Mouse (Mus musculus) lung, postnatal 0 days (tissue): ENCODE measurements around the gene Sp1. TPM values are rescaled to one million over a fixed set of nuclear protein-coding genes. Genes with fewer than 3 reads are reported as not detected.

Experiments
- ATAC-seq: fragments of 200-750 bp; cut with Nextera tagmentation; 2 replicates; pipeline ENCODE4 v1.8.0; 2017; ENCODE audit warnings: moderate library complexity
- DNase-seq: peaks from one replicate; pipeline ENCODE4 v3.0.0-alpha.2; 2016; ENCODE audit warnings: low spot score
- H3K27ac ChIP-seq: fragments of 300-500 bp; sonication (generic); 2 replicates; pipeline ENCODE4 v1.5.1; 2014; ENCODE audit warnings: antibody characterized with exemption, mild to moderate bottlenecking, low read length, mixed read lengths
- H3K27me3 ChIP-seq: fragments of 300-500 bp; sonication (generic); replicated peaks from 2 replicates; pipeline ENCODE4 v1.6.1; 2014; ENCODE audit warnings: low read length, mixed read lengths; ENCODE audit not compliant: insufficient read depth
- H3K36me3 ChIP-seq: fragments of 300-500 bp; sonication (generic); 2 replicates; pipeline ENCODE4 v1.6.1; 2014; ENCODE audit warnings: low read length, mixed read lengths; ENCODE audit not compliant: insufficient read depth
- H3K4me1 ChIP-seq: fragments of 300-500 bp; sonication (generic); 2 replicates; pipeline ENCODE4 v1.6.1; 2014; ENCODE audit warnings: antibody characterized with exemption, low read depth, low read length, mixed read lengths; ENCODE audit not compliant: insufficient read depth
- H3K4me2 ChIP-seq: fragments of 300-500 bp; sonication (generic); replicated peaks from 2 replicates; pipeline ENCODE4 v1.6.1; 2014; ENCODE audit warnings: low read depth, mild to moderate bottlenecking, low read length, moderate library complexity, mixed read lengths
- H3K4me3 ChIP-seq: fragments of 300-500 bp; sonication (generic); 2 replicates; pipeline ENCODE4 v1.5.1; 2014; ENCODE audit warnings: low read depth, low read length
- H3K9ac ChIP-seq: fragments of 300-500 bp; sonication (generic); replicated peaks from 2 replicates; pipeline ENCODE4 v1.6.1; 2014; ENCODE audit warnings: low read depth, mild to moderate bottlenecking
- H3K9me3 ChIP-seq: fragments of 300-500 bp; sonication (generic); 2 replicates; pipeline ENCODE4 v1.6.1; 2016; ENCODE audit warnings: low read length, mixed read lengths
- CTCF ChIP-seq: IDR thresholded peaks from 2 replicates; pipeline ENCODE4 v1.5.1; 2016; ENCODE audit warnings: antibody characterized with exemption, mild to moderate bottlenecking
- EP300 ChIP-seq: IDR thresholded peaks from 2 replicates; pipeline ENCODE4 v1.6.1; 2016; ENCODE audit warnings: antibody characterized with exemption, mild to moderate bottlenecking, control low read depth
- WGBS: fragments of 180-500 bp; shearing (Covaris S2); extraction: QIAGEN DNeasy Blood & Tissue Kit; methylation state at CpG from one replicate; pipeline ENCODE4 v1.1.7; 2014; 5-methylcytosine and 5-hydroxymethylcytosine counted together
- polyA plus RNA-seq: library from polyadenylated mRNA; unstranded; fragments of >200 nt; fragmentation: Nextera tagmentation; extraction: Ambion mirVana; gene quantifications from 2 replicates; pipeline ENCODE4 v1.2.1, GENCODE M21; 2015

The Sp1 gene
- polyA plus RNA-seq, 1 experiment from 2014 or later: 7.3 TPM

DNA sequence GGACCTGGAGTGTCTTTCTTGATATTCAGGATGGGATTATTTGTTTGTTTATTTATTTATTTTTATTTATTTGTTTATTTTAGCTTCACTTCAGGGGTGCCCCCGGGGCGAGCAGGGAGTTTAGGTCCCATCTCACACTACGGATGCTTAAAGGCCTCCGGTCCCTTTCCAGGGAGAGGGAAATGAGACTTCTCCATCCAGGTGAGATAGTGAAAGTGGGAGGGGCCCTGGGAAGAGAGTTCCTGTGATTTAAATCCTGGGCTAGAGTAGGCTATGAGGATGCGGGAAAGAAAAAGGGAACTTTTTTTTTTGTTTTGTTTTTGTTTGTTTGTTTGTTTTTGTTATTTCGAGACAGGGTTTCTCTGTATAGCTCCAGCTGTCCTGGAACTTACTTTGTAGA is 53.4 kb downstream of the Sp1 start:
- ATAC-seq (no peak), DNase-seq (no peak)
- WGBS: 21% methylated on average over 6 of the region's 6 CpGs
- no peaks in the 10 kb centered on the region for H3K27me3 ChIP-seq
- H3K36me3 ChIP-seq: no peaks in the 10 kb centered on the region
- peak overlapping the region; percentile 37 for H3K4me3 ChIP-seq
- peak overlapping the region; percentile 51 for H3K4me2 ChIP-seq
- TF ChIP-seq EP300 (no peak), CTCF (no peak)
- peak overlapping the region; percentile 23 for H3K27ac ChIP-seq
- H3K9me3 ChIP-seq: no peaks in the 10 kb centered on the region
- H3K9ac ChIP-seq: peak overlapping the region; percentile 30; the same call in 1 of the 2 replicates
- no peaks in the 10 kb centered on the region for H3K4me1 ChIP-seq

DNA sequence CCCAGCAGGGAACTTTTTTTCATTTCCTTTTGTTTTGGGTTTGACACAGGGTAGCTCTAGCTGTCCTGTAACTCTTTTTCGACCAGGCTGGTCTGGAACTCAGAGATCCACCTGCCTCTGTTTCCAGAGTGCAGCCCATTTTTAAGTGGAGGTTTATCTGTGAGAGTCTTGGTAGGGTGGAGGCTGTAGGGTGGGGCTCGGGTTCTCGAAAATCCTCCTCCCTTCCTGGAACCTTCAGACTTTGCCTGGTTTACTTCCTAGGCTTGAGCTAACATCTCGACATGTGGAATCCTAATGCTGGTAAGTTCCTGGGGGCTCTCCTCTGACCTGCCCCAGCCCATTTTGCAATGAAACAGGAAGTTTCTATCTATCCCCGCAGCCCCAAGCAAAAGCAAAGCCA is 53.9 kb downstream of the Sp1 start:
- ATAC-seq (no peak), DNase-seq (no peak)
- peak overlapping the region; percentile 51 for H3K4me2 ChIP-seq
- no peak overlapping the region for H3K27ac ChIP-seq
- no peaks in the 10 kb centered on the region for H3K36me3 ChIP-seq
- no peak overlapping the region for H3K9ac ChIP-seq
- no peaks in the 10 kb centered on the region for H3K27me3 ChIP-seq
- WGBS: 49% methylated on average over 5 of the region's 5 CpGs
- H3K4me3 ChIP-seq: no peak overlapping the region
- TF ChIP-seq CTCF (no peak), EP300 (no peak)
- no peaks in the 10 kb centered on the region for H3K9me3 ChIP-seq
- H3K4me1 ChIP-seq: no peaks in the 10 kb centered on the region

DNA sequence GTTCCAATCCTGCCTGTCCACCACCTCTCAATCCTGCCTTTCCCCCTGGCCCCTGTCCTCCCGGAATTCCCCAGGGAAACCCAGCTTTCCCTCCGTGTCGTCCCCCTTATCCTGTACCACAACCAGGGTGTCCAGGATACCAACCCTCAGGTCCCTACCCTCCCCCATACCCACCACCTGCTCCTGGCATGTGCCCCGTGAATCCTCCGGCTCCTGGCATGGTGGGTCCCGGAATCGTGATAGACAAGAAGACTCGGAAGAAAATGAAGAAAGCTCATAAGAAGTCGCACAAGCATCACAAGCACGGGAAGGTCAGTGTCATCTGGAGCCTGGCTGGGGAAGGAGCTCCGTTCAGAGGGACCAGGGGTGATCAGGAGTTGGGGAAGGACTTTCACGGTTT is 54.5 kb downstream of the Sp1 start:
- Histone ChIP-seq H3K9me3 (no peaks in the 10 kb centered on the region), H3K9ac (no peak overlapping the region), H3K4me2 (peak overlapping the region; percentile 51; the same call in 1 of the 2 replicates), H3K27ac (no peak overlapping the region), H3K27me3 (no peaks in the 10 kb centered on the region), H3K4me3 (no peak overlapping the region), H3K36me3 (no peaks in the 10 kb centered on the region), H3K4me1 (no peaks in the 10 kb centered on the region)
- DNase-seq (no peak), ATAC-seq (no peak)
- 75% methylated on average over 12 of the region's 12 CpGs for WGBS
- no peak for TF ChIP-seq CTCF
- no peak for TF ChIP-seq EP300

DNA sequence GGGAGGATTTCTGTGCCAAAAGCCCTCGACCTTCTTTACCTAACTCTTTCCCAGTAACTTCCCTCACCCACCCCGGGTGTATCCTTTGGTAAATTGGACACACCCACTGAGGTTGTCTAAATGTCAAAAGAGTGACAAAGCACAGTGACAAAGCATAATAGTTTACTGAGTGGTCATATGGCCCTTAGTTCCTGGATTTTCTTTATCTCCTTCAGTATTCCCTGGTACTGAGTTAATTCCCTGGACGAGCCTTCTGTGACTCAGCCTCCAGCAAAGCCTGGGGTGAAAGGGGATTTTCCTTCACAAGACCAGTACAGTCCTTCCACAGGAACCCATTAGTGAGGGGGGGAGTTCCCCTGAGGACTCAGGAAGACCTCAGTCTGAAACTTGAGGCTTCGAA is 55.0 kb downstream of the Sp1 start:
- Histone ChIP-seq H3K4me2 (no peak overlapping the region; the same call in 1 of the 2 replicates), H3K9ac (no peak overlapping the region), H3K27ac (no peak overlapping the region), H3K4me3 (no peak overlapping the region), H3K36me3 (no peaks in the 10 kb centered on the region), H3K4me1 (no peaks in the 10 kb centered on the region), H3K27me3 (no peaks in the 10 kb centered on the region), H3K9me3 (no peaks in the 10 kb centered on the region)
- ATAC-seq (no peak), DNase-seq (no peak)
- TF ChIP-seq EP300 (no peak), CTCF (no peak)
- 50% methylated on average over 4 of the region's 4 CpGs for WGBS

DNA sequence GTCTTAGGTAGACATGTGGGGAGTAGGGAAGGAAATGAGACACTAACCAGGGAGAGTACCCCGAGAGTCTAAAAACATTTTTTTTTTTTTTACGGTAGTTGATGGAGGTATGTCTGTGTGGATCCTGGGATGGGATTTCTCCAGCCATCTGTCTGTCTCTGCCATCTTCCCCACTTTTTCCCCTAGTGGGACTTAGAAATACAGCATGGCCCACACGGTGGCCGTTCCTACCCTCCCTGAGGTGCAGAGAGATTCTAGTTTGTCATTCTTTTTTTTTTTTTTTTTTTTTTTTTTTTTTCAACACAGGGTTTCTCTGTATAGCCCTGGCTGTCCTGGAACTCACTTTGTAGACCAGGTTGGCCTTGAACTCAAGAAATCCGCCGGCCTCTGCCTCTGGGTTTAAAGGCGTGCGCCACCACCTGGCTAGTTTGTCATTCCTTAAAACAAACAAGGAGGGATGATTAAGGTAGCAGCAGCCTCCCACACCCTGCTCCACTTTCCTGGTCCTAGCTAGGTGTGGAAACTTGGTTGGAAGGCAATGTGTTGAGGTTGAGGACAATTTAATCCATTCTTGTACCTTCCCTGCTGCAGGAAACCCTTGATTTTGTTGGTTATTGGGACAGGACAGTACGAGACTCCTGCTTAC is 55.6 kb downstream of the Sp1 start:
- TF ChIP-seq CTCF: no peak
- no peak for TF ChIP-seq EP300
- ATAC-seq (no peak), DNase-seq (no peak)
- no peaks in the 10 kb centered on the region for H3K36me3 ChIP-seq
- H3K4me3 ChIP-seq: no peak overlapping the region
- no peaks in the 10 kb centered on the region for H3K27me3 ChIP-seq
- no peaks in the 10 kb centered on the region for H3K9me3 ChIP-seq
- no peak overlapping the region for H3K27ac ChIP-seq
- H3K4me2 ChIP-seq: no peak overlapping the region
- WGBS: 75% methylated on average over 9 of the region's 9 CpGs
- no peak overlapping the region for H3K9ac ChIP-seq
- no peaks in the 10 kb centered on the region for H3K4me1 ChIP-seq

DNA sequence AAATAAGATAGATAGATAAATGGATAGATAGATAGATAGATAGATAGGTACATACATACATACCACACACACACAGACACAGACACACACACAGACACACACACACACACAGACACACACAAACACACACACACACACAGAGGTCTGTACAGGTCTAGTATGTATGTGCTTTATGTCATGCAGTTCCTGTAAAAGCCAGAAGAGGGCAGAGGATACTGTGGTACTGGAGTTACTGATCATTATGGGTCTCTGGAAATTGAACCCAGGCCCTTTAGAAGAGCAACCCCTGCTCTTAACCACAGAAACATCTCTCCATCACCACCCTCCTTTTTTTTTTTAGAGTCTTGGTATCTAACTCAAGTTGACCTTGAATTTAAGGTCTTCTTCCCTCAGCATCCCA is 57.7 kb downstream of the Sp1 start:
- H3K4me3 ChIP-seq: no peak overlapping the region
- H3K27ac ChIP-seq: no peak overlapping the region
- TF ChIP-seq EP300: no peak
- peak; percentile 67 for TF ChIP-seq CTCF
- ATAC-seq (no peak), DNase-seq (no peak)
- H3K9me3 ChIP-seq: no peaks in the 10 kb centered on the region
- no peaks in the 10 kb centered on the region for H3K27me3 ChIP-seq
- no peak overlapping the region for H3K4me2 ChIP-seq
- H3K9ac ChIP-seq: no peak overlapping the region
- no peaks in the 10 kb centered on the region for H3K4me1 ChIP-seq
- H3K36me3 ChIP-seq: no peaks in the 10 kb centered on the region
